Mouse (Mus musculus): Measurements from ENCODE around the gene Ficd. TPM values are rescaled to one million over a fixed set of nuclear protein-coding genes. Genes with fewer than 3 reads are reported as not detected.

Gene Ficd
- total and polyA plus RNA-seq, 3 experiments, result 1.5 to 5.8 (median 1.9) TPM

DNA sequence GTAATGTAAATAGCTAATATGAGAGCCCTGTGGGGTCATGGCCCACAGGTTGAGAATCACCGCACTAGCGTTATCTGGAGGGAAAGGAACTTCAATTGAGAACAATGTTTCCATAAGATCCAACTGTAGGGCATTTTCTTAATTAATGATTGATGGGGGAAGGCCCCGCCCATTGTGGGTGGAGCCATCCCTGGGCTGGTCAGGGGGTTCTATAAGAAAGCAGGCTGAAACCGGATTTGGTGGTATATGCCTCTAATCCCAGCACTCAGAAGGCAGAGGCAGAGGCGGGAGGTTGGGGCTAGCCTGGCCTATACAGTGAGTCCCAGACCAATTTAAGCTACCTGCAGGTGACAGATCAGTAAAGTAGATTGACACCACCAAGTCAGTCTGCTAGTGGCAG, 1.2 kb upstream of the Ficd start:
- DNase-seq (ENCODE audit: low spot score) (no peak), ATAC-seq (ENCODE audit: extremely low read depth, insufficient number of reproducible peaks, low FRiP score, poor library complexity, severe bottlenecking) (no peak)
- H3K27me3 ChIP-seq (ENCODE audit: insufficient read depth, low read length), result no peaks in the 10 kb centered on the region; the same call in 1 of the 2 replicates
- no peak overlapping the region; the same call in 1 of the 2 replicates for H3K4me3 ChIP-seq (ENCODE audit: low read depth, low read length)
- no peaks in the 10 kb centered on the region; the same call in 1 of the 2 replicates for H3K9me3 ChIP-seq (replicated peaks)
- TF ChIP-seq GATA2 (IDR thresholded peaks at IDR 0.05; ENCODE audit: borderline replicate concordance, low read depth, low read length), result no peak
- no peak for TF ChIP-seq CTCF (IDR thresholded peaks at IDR 0.05; ENCODE audit: low read depth, low read length)
- no peak for TF ChIP-seq POLR2AphosphoS5 (IDR thresholded peaks at IDR 0.05; ENCODE audit: insufficient replicate concordance, low read depth, low read length)
- no peak for TF ChIP-seq TAL1 (conservative IDR thresholded peaks at IDR 0.05; ENCODE audit: low read depth, low read length)
- no peak for TF ChIP-seq GATA1 (IDR thresholded peaks at IDR 0.05; ENCODE audit: borderline replicate concordance, low read length)
- H3K4me1 ChIP-seq (ENCODE audit: insufficient read depth, low read depth, low read length), result peaks cover 31% of the 10 kb centered on the region
- H3K36me3 ChIP-seq (replicated peaks), result peaks cover 28% of the 10 kb centered on the region

DNA sequence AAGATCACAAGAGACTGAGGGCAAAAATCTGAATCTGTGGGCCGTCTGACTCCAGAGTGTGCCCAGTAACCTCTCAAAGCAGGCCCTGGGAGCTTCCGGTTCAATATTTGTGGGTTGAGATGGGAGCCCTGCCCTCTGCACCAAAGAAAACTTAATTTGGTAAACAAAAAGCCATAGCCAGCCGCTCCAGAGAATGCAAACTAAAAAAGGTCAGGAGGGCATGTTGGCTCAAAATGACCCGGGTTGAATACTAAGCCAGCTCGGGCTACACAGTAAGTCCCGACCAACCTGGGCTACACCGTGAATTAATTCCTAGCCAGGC, 619 bp upstream of the Ficd start:
- TF ChIP-seq CTCF (IDR thresholded peaks at IDR 0.05; ENCODE audit: low read depth, low read length), result no peak
- TF ChIP-seq TAL1 (conservative IDR thresholded peaks at IDR 0.05; ENCODE audit: low read depth, low read length), result no peak
- TF ChIP-seq POLR2AphosphoS5 (IDR thresholded peaks at IDR 0.05; ENCODE audit: insufficient replicate concordance, low read depth, low read length), result no peak
- no peak for TF ChIP-seq GATA1 (IDR thresholded peaks at IDR 0.05; ENCODE audit: borderline replicate concordance, low read length)
- TF ChIP-seq GATA2 (IDR thresholded peaks at IDR 0.05; ENCODE audit: borderline replicate concordance, low read depth, low read length), result no peak
- Histone ChIP-seq H3K4me1 (ENCODE audit: insufficient read depth, low read depth, low read length) (peaks cover 34% of the 10 kb centered on the region), H3K9me3 (replicated peaks) (no peaks in the 10 kb centered on the region; the same call in 1 of the 2 replicates), H3K36me3 (replicated peaks) (peaks cover 34% of the 10 kb centered on the region), H3K27me3 (ENCODE audit: insufficient read depth, low read length) (no peaks in the 10 kb centered on the region; the same call in 1 of the 2 replicates), H3K4me3 (ENCODE audit: low read depth, low read length) (peak overlapping the region; percentile 86)
- no peak for ATAC-seq (ENCODE audit: extremely low read depth, insufficient number of reproducible peaks, low FRiP score, poor library complexity, severe bottlenecking)
- peak; percentile 11 for DNase-seq (ENCODE audit: low spot score)

DNA sequence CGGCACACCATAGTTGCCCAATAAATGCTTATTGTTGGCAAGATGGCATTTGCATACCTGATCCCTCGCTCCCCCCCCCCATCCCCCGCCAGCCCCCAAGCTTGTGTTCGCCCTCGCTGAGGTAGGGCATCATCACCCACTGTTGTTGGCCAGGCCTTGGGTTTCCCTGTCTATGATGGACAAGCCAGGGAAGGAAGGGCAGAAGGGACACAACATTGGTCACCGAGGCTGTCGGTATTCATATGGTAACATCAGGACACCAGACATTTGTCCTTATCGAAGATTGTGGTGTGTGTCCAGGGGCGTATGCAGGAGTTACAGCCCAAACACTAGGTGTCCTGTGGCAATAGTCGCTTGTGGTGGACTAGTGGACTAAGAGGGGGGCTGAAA, 505 bp downstream of the Ficd start:
- H3K36me3 ChIP-seq (replicated peaks), result peaks cover 45% of the 10 kb centered on the region
- no peak for TF ChIP-seq CTCF (IDR thresholded peaks at IDR 0.05; ENCODE audit: low read depth, low read length)
- no peak for TF ChIP-seq GATA1 (IDR thresholded peaks at IDR 0.05; ENCODE audit: borderline replicate concordance, low read length)
- no peak for TF ChIP-seq GATA2 (IDR thresholded peaks at IDR 0.05; ENCODE audit: borderline replicate concordance, low read depth, low read length)
- TF ChIP-seq POLR2AphosphoS5 (IDR thresholded peaks at IDR 0.05; ENCODE audit: insufficient replicate concordance, low read depth, low read length), result no peak
- TF ChIP-seq TAL1 (conservative IDR thresholded peaks at IDR 0.05; ENCODE audit: low read depth, low read length), result no peak
- no peaks in the 10 kb centered on the region for H3K27me3 ChIP-seq (ENCODE audit: insufficient read depth, low read length)
- ATAC-seq (ENCODE audit: extremely low read depth, insufficient number of reproducible peaks, low FRiP score, poor library complexity, severe bottlenecking) (no peak), DNase-seq (ENCODE audit: low spot score) (no peak)
- peaks cover 34% of the 10 kb centered on the region for H3K4me1 ChIP-seq (ENCODE audit: insufficient read depth, low read depth, low read length)
- H3K9me3 ChIP-seq (replicated peaks), result no peaks in the 10 kb centered on the region; the same call in 1 of the 2 replicates
- peak overlapping the region; percentile 86 for H3K4me3 ChIP-seq (ENCODE audit: low read depth, low read length)

DNA sequence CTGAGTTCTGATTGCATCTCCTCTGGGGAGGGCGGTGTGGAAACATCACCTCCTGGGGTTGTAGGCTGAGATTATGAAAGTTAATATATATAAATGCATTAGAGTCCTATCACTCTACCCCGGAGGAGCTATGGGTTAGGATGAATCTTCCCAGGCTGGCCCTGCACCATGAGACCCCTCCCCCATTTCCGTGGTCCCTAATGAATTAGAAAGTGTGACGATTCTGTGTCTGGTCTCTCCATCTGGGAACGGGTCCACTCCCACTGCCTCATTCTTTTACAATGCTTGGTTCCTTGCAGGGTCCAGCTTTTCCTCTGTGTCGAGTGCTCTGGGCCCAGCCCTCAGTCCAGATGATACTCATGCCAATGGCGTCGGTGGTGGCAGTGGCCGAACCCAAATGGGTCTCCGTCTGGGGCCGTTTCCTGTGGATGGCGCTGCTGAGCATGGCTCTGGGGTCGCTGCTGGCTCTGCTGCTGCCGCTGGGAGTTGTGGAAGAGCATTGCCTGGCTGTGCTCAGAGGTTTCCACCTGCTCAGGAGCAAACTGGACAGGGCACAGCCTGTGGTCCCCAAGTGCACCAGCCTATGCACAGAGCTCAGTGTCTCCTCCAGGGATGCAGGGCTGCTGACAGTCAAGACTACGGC, 1.0 kb downstream of the Ficd start:
- H3K9me3 ChIP-seq (replicated peaks), result no peaks in the 10 kb centered on the region; the same call in 1 of the 2 replicates
- H3K36me3 ChIP-seq (replicated peaks), result peaks cover 51% of the 10 kb centered on the region
- H3K27me3 ChIP-seq (ENCODE audit: insufficient read depth, low read length), result no peaks in the 10 kb centered on the region
- DNase-seq (ENCODE audit: low spot score) (no peak), ATAC-seq (ENCODE audit: extremely low read depth, insufficient number of reproducible peaks, low FRiP score, poor library complexity, severe bottlenecking) (no peak)
- peaks cover 34% of the 10 kb centered on the region for H3K4me1 ChIP-seq (ENCODE audit: insufficient read depth, low read depth, low read length)
- H3K4me3 ChIP-seq (ENCODE audit: low read depth, low read length), result peak overlapping the region; percentile 86
- TF ChIP-seq POLR2AphosphoS5 (IDR thresholded peaks at IDR 0.05; ENCODE audit: insufficient replicate concordance, low read depth, low read length), result no peak
- no peak for TF ChIP-seq TAL1 (conservative IDR thresholded peaks at IDR 0.05; ENCODE audit: low read depth, low read length)
- TF ChIP-seq GATA2 (IDR thresholded peaks at IDR 0.05; ENCODE audit: borderline replicate concordance, low read depth, low read length), result no peak
- no peak for TF ChIP-seq GATA1 (IDR thresholded peaks at IDR 0.05; ENCODE audit: borderline replicate concordance, low read length)
- TF ChIP-seq CTCF (IDR thresholded peaks at IDR 0.05; ENCODE audit: low read depth, low read length), result no peak

GRCm38 (mm10) chr5:113737607-113738237, 2.1 kb downstream of the Ficd start:
- Histone ChIP-seq H3K36me3 (replicated peaks) (peaks cover 62% of the 10 kb centered on the region), H3K4me1 (ENCODE audit: insufficient read depth, low read depth, low read length) (peaks cover 34% of the 10 kb centered on the region), H3K27me3 (ENCODE audit: insufficient read depth, low read length) (no peaks in the 10 kb centered on the region), H3K9me3 (replicated peaks) (no peaks in the 10 kb centered on the region; the same call in 1 of the 2 replicates), H3K4me3 (ENCODE audit: low read depth, low read length) (peak overlapping the region; percentile 20; the same call in 1 of the 2 replicates)
- DNase-seq (ENCODE audit: low spot score), result no peak
- ATAC-seq (ENCODE audit: extremely low read depth, insufficient number of reproducible peaks, low FRiP score, poor library complexity, severe bottlenecking), result no peak
- TF ChIP-seq POLR2AphosphoS5 (IDR thresholded peaks at IDR 0.05; ENCODE audit: insufficient replicate concordance, low read depth, low read length), result 0 out of 2 replicates have a peak, but pooled peaks have one; percentile 3
- no peak for TF ChIP-seq GATA2 (IDR thresholded peaks at IDR 0.05; ENCODE audit: borderline replicate concordance, low read depth, low read length)

- Histone ChIP-seq H3K27me3 (ENCODE audit: insufficient read depth, low read length) (no peaks in the 10 kb centered on the region), H3K36me3 (replicated peaks) (peaks cover 99% of the 10 kb centered on the region), H3K4me1 (ENCODE audit: insufficient read depth, low read depth, low read length) (no peaks in the 10 kb centered on the region; the same call in 1 of the 2 replicates), H3K9me3 (replicated peaks) (no peaks in the 10 kb centered on the region), H3K4me3 (ENCODE audit: low read depth, low read length) (no peak overlapping the region)
- TF ChIP-seq GATA1 (IDR thresholded peaks at IDR 0.05; ENCODE audit: borderline replicate concordance, low read length), result no peak
- no peak for TF ChIP-seq POLR2AphosphoS5 (IDR thresholded peaks at IDR 0.05; ENCODE audit: insufficient replicate concordance, low read depth, low read length)
- TF ChIP-seq GATA2 (IDR thresholded peaks at IDR 0.05; ENCODE audit: borderline replicate concordance, low read depth, low read length), result no peak
- no peak for TF ChIP-seq CTCF (IDR thresholded peaks at IDR 0.05; ENCODE audit: low read depth, low read length)
- no peak for TF ChIP-seq TAL1 (conservative IDR thresholded peaks at IDR 0.05; ENCODE audit: low read depth, low read length)
- DNase-seq (ENCODE audit: low spot score) (no peak), ATAC-seq (ENCODE audit: extremely low read depth, insufficient number of reproducible peaks, low FRiP score, poor library complexity, severe bottlenecking) (no peak)
Measured at GRCm38 (mm10) chr5:113747629-113748028, 12.0 kb downstream of the Ficd start.

All from G1E (cell line).